Mouse (Mus musculus) limb, embryonic 11.5 days (tissue): ENCODE measurements around the gene Rtel1. TPM values are rescaled to one million over a fixed set of nuclear protein-coding genes. Genes with fewer than 3 reads are reported as not detected.

Source experiments
- ATAC-seq: fragments of 200-750 bp; cut with Nextera tagmentation; 2 replicates; pipeline ENCODE4 v1.8.0; 2017; ENCODE audit warnings: low read depth; ENCODE audit not compliant: insufficient number of reproducible peaks, low FRiP score, low TSS enrichment
- DNase-seq: peaks from one replicate; pipeline ENCODE4 v3.0.0-alpha.2; 2015; ENCODE audit warnings: low spot score
- H3K27ac ChIP-seq: fragments of 300-500 bp; sonication (generic); replicated peaks from 2 replicates; pipeline ENCODE4 v1.5.1; 2014; ENCODE audit warnings: low read depth, mild to moderate bottlenecking, low read length
- H3K27me3 ChIP-seq: fragments of 300-500 bp; sonication (generic); 2 replicates; pipeline ENCODE4 v1.6.1; 2014; ENCODE audit warnings: mild to moderate bottlenecking, low read length, mixed read lengths; ENCODE audit not compliant: control insufficient read depth, insufficient read depth
- H3K36me3 ChIP-seq: fragments of 300-500 bp; sonication (generic); 2 replicates; pipeline ENCODE4 v1.6.1; 2014; ENCODE audit warnings: mild to moderate bottlenecking, low read length, moderate library complexity, mixed read lengths; ENCODE audit not compliant: control insufficient read depth, insufficient read depth
- H3K4me1 ChIP-seq: fragments of 300-500 bp; sonication (generic); 2 replicates; pipeline ENCODE4 v1.6.1; 2014; ENCODE audit warnings: low read length, mixed read lengths; ENCODE audit not compliant: control insufficient read depth, insufficient read depth
- H3K4me2 ChIP-seq: fragments of 300-500 bp; sonication (generic); 2 replicates; pipeline ENCODE4 v1.6.1; 2014; ENCODE audit warnings: low read depth, mild to moderate bottlenecking, moderate library complexity; ENCODE audit not compliant: severe bottlenecking
- H3K4me3 ChIP-seq: fragments of 300-500 bp; sonication (generic); 2 replicates; pipeline ENCODE4 v1.5.1; 2014; ENCODE audit warnings: low read depth, low read length
- H3K9ac ChIP-seq: fragments of 300-500 bp; sonication (generic); 2 replicates; pipeline ENCODE4 v1.6.1; 2014; ENCODE audit warnings: mild to moderate bottlenecking, low read length
- H3K9me3 ChIP-seq: fragments of 300-500 bp; sonication (generic); 2 replicates; pipeline ENCODE4 v1.6.1; 2016; ENCODE audit warnings: low read length; ENCODE audit not compliant: control insufficient read depth
- WGBS: fragments of 180-500 bp; shearing (Covaris S2); extraction: QIAGEN DNeasy Blood & Tissue Kit; methylation state at CpG from one replicate; pipeline ENCODE4 v1.1.7; 2014; 5-methylcytosine and 5-hydroxymethylcytosine counted together
- polyA plus RNA-seq: library from polyadenylated mRNA; unstranded; fragments of >200 nt; fragmentation: Nextera tagmentation; extraction: Ambion mirVana; gene quantifications from 2 replicates; pipeline ENCODE4 v1.2.1, GENCODE M21; 2014

The Rtel1 gene
- polyA plus RNA-seq, 1 experiment from 2014 or later = 63.0 TPM

DNA sequence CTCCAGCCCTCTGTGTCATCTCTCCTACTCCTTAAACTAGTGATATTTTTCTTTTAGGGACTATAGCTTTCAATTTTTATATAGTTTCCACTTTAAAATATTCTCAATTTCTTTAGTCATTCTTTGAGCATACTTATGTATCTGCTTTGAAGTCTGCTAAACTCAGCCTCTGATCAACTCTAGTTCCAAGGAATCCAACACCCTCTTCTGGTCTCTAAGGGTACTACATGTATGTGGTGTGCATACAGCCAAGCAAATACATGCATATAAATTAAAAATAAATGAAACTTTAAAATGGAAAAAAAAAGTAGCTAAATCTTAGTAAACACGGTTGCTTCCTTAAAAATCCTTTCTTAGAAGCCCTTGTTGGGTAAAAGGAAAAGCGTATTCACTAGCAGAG is 56.2 kb downstream of the Rtel1 start:
- no peak overlapping the region for H3K27ac ChIP-seq
- DNase-seq = no peak
- ATAC-seq = no peak
- H3K9ac ChIP-seq = no peak overlapping the region
- H3K9me3 ChIP-seq = no peaks in the 10 kb centered on the region
- WGBS = 90% methylated on average over 2 of the region's 2 CpGs
- H3K4me3 ChIP-seq = no peak overlapping the region
- no peaks in the 10 kb centered on the region for H3K4me1 ChIP-seq
- no peaks in the 10 kb centered on the region for H3K27me3 ChIP-seq
- H3K36me3 ChIP-seq = peaks cover 2% of the 10 kb centered on the region; the same call in 1 of the 2 replicates
- H3K4me2 ChIP-seq = no peak overlapping the region

DNA sequence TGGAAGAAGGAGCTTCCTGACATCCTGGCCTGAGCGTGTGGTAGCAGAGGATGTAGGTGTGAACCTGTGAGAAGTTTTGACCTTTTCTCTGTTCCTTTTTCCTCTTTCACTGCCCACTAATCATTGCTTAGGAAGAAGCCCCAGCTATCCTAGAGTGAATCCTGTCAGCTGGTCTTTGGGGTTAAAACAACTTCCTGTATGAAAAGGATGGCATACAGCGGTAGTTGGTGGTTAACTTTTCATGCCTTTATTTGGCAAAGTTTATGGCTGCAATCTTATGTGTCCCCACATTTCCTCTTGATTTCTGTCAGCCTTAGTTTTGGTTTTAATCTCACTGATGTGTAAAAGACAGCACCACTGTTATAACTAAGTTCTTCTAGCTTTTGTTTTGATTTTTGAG is 57.7 kb downstream of the Rtel1 start:
- no peaks in the 10 kb centered on the region for H3K4me1 ChIP-seq
- peaks cover 6% of the 10 kb centered on the region for H3K36me3 ChIP-seq
- H3K9ac ChIP-seq = no peak overlapping the region
- no peak overlapping the region for H3K4me2 ChIP-seq
- no peaks in the 10 kb centered on the region for H3K27me3 ChIP-seq
- ATAC-seq (no peak), DNase-seq (no peak)
- 96% methylated on average over 2 of the region's 2 CpGs for WGBS
- no peak overlapping the region for H3K27ac ChIP-seq
- no peaks in the 10 kb centered on the region for H3K9me3 ChIP-seq
- no peak overlapping the region for H3K4me3 ChIP-seq

DNA sequence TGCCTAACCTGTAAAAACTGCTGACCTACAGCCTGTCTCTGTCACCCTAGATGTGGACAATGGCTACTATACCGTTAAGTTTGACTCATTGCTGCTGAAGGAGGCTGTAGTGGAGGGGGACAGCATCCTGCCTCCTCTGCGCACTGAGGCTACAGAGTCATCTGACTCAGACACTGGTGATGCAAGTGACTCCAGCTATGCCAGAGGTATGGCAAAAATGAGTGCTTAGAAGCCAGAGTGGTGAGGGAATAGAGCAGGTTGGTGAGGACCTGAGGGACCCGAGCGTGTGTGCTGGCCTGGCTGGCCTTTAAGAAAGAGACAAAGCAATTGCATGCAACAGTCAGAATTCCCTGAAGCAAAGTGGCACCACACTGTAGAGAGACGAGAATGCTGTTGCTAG is 59.2 kb downstream of the Rtel1 start:
- DNase-seq = no peak
- Histone ChIP-seq H3K27ac (no peak overlapping the region), H3K27me3 (no peaks in the 10 kb centered on the region), H3K36me3 (peaks cover 10% of the 10 kb centered on the region), H3K9ac (no peak overlapping the region), H3K4me3 (no peak overlapping the region), H3K9me3 (no peaks in the 10 kb centered on the region), H3K4me2 (no peak overlapping the region), H3K4me1 (no peaks in the 10 kb centered on the region)
- 91% methylated on average over 5 of the region's 5 CpGs for WGBS
- no peak for ATAC-seq

DNA sequence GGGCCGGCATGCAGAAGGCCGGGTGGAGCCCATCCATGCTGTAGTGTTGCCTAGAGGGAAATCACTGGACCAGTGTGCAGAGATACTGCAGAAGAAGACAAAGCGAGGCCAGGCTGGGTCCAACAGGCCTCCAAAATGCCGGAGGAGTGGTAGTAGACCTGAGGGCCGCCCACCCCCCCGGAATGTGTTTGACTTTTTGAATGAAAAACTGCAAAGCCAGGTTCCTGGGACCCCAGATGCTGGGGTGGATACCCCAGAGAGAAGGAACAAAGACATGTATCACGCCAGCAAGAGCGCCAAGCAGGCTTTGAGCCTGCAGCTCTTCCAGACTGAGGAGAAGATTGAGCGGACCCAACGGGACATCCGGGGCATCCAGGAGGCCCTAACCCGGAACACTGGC is 60.2 kb downstream of the Rtel1 start, which contains the start of gene Lime1:
Lime1 (plus strand) TSS at position 301 of the 400 bp plus-strand sequence.
- DNase-seq (no peak), ATAC-seq (no peak)
- Histone ChIP-seq H3K9ac (no peak within 1 kb of the TSS), H3K4me1 (no peaks in the 10 kb centered on the region), H3K27ac (no peak within 1 kb of the TSS), H3K9me3 (no peaks in the 10 kb centered on the region), H3K4me3 (no peak within 1 kb of the TSS), H3K4me2 (no peak within 1 kb of the TSS), H3K27me3 (no peaks in the 10 kb centered on the region), H3K36me3 (peaks cover 10% of the 10 kb centered on the region)
- 93% methylated on average over 12 of the region's 12 CpGs for WGBS

DNA sequence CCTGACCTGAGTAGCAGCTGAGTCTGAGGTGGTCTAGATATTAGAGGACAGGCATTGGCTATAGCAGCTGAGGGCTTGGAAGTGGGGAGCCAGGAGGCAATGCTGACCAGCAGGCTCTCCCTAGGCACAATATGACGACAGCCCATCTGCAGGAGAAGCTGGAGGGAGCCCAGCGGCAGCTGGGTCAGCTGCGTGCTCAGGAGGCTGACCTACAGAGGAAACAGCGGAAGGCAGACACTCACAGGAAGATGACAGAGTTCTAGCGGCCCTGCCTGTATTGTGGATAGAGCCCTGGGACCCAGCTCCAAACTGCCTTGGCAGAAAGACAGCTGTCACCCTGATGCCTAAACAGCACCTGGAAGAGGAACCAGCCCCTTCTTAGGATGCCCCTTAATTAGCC is 60.7 kb downstream of the Rtel1 start:
- no peak overlapping the region for H3K4me3 ChIP-seq
- no peak overlapping the region for H3K4me2 ChIP-seq
- H3K27me3 ChIP-seq = no peaks in the 10 kb centered on the region
- no peaks in the 10 kb centered on the region for H3K4me1 ChIP-seq
- ATAC-seq (no peak), DNase-seq (no peak)
- no peak overlapping the region for H3K9ac ChIP-seq
- 80% methylated on average over 5 of the region's 5 CpGs for WGBS
- H3K9me3 ChIP-seq = no peaks in the 10 kb centered on the region
- H3K36me3 ChIP-seq = peaks cover 10% of the 10 kb centered on the region
- no peak overlapping the region for H3K27ac ChIP-seq

DNA sequence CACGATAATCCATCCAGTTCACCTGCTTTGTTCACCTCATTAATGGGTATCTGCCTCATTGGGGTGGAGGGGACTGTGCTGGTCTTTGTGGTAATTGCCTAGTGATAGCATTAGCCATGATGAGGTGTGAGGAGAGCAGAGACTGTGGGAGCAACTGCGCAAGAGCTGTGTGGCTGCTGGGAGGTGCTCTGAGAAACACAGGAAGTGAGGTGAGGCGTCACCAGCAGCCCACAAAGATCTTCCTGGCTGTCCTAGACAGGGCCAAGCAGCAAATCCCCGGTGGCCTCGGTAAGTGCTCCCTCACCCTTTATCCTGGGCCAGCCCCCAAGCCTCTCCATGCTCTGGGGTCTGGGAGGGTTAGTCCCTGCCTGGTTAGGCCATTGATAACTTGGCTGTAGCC is 61.6 kb downstream of the Rtel1 start:
- no peak for DNase-seq
- Histone ChIP-seq H3K27me3 (no peaks in the 10 kb centered on the region), H3K36me3 (peaks cover 10% of the 10 kb centered on the region), H3K9ac (no peak overlapping the region), H3K9me3 (no peaks in the 10 kb centered on the region), H3K4me1 (no peaks in the 10 kb centered on the region), H3K4me3 (no peak overlapping the region), H3K4me2 (no peak overlapping the region), H3K27ac (no peak overlapping the region)
- no peak for ATAC-seq
- 90% methylated on average over 5 of the region's 5 CpGs for WGBS

DNA sequence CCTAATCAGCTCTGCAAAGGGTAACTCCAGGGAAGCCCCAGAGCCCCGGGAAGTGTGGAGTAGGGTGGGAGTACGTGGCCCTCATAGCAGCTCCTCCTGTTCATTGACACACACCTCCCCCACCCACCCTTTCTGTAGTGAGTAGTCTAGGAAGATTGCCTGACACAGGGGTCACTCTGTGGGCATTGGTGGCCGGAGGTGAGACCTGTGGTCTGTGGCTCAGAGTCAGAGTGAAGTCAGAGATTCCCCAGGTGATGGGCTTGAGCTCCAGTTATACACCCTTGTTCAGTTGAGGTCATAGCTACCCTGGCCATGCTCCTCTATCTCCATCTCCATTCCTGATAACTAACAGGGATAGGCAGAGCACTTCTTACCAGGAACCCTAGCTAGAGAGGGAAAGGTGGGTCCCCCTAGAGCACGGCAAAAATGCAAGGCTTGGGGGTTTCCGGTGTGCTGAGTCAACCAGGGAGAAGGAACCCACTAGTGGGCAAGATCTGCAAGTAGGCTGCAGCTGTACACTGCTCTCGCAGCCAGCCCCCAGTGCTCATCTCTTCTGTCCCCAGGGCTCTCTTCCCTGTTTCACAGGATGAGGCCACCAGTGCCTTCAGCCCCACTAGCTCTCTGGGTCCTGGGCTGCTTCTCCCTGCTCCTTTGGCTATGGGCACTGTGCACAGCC is 62.2 kb downstream of the Rtel1 start:
- Histone ChIP-seq H3K27me3 (no peaks in the 10 kb centered on the region), H3K9ac (no peak overlapping the region), H3K9me3 (no peaks in the 10 kb centered on the region), H3K27ac (no peak overlapping the region), H3K4me2 (no peak overlapping the region), H3K36me3 (peaks cover 11% of the 10 kb centered on the region), H3K4me1 (no peaks in the 10 kb centered on the region), H3K4me3 (no peak overlapping the region)
- DNase-seq (no peak), ATAC-seq (no peak)
- 90% methylated on average over 6 of the region's 6 CpGs for WGBS

DNA sequence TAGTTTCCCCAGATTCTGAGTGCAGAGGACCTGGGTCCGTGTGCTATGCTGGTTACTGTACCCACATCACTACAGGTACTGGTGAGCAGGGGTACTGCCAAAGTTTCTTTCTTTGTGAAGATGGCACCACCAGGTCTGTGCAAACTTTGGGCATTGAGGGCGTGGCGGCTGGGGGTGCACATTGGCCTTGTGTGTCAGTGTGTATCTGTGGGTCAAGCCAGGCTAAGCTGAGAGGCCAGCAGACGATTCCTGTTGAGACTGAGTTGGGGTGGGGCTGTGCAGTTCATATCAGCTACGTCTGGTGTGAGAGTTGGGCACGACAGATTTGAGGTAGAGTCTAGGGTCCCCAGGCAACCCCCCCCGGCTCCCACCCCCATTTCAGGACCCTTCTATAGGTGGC is 64.9 kb downstream of the Rtel1 start:
- Histone ChIP-seq H3K4me1 (no peaks in the 10 kb centered on the region), H3K4me3 (no peak overlapping the region), H3K27me3 (no peaks in the 10 kb centered on the region), H3K9me3 (no peaks in the 10 kb centered on the region), H3K36me3 (peaks cover 10% of the 10 kb centered on the region), H3K9ac (no peak overlapping the region), H3K27ac (no peak overlapping the region), H3K4me2 (no peak overlapping the region)
- 91% methylated on average over 7 of the region's 7 CpGs for WGBS
- DNase-seq = no peak
- 0 out of 2 replicates have a peak, but pooled peaks have one; percentile 28 for ATAC-seq

DNA sequence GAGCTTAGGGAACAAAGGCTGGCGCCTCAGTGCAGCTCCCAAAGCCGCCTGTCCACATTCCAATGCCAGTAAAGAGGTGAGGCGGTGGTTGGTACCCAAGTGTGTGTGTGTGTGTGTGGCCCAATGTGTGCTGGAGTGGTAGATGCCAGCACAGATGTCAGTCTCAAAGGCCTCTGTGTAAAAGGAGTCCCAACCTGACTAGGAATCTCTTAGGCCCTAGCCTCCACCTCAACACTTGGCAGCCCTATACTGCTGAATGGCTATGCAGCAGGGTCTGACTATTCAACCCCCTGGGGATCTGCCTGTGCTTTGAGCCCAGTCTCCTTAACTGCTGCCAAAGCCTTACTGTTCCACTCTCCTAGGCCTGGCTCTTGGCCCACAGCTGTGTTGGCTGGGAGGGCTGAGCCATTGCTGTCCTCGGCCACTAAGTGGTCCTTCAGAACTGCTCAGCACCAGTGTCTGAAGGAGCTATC is 65.4 kb downstream of the Rtel1 start:
- Histone ChIP-seq H3K4me1 (no peaks in the 10 kb centered on the region), H3K4me2 (no peak overlapping the region), H3K36me3 (peaks cover 10% of the 10 kb centered on the region), H3K9me3 (no peaks in the 10 kb centered on the region), H3K4me3 (no peak overlapping the region), H3K9ac (no peak overlapping the region), H3K27ac (no peak overlapping the region), H3K27me3 (no peaks in the 10 kb centered on the region)
- 86% methylated on average over 4 of the region's 4 CpGs for WGBS
- ATAC-seq = no peak
- DNase-seq = no peak
